Mouse (Mus musculus) erythroblast, embryonic 14.5 days (primary cell): ENCODE data around the gene Stra6l.

Experiments used
- GATA1 ChIP-seq: IDR thresholded peaks from 2 replicates; pipeline ENCODE4 v1.6.1; 2012; ENCODE audit warnings: low read length, inconsistent platforms, mixed read lengths
- TAL1 ChIP-seq: IDR thresholded peaks from 3 replicates; pipeline ENCODE4 v1.6.1; 2012; ENCODE audit warnings: low read length, inconsistent platforms, mixed read lengths

- TF ChIP-seq GATA1, result no peak
- no peak for TF ChIP-seq TAL1
Observed at GRCm38 (mm10) chr4:45819208-45819931, 29.1 kb upstream of the Stra6l start.
